Mouse (Mus musculus) brown adipose tissue, adult 24 weeks (tissue): Measurements from ENCODE around the gene Acap1. TPM values are rescaled to one million over a fixed set of nuclear protein-coding genes. Genes with fewer than 3 reads are reported as not detected.
A peak's percentile ranks its signal among the peaks of the same experiment; 100 is the strongest.

ENCODE experiments used
- H3K27ac ChIP-seq: fragments of 200-500 bp; replicated peaks from 2 replicates; pipeline ENCODE4 v1.5.1; 2012; ENCODE audit warnings: low read depth, mild to moderate bottlenecking, low read length
- H3K4me1 ChIP-seq: fragments of 200-500 bp; 2 replicates; pipeline ENCODE4 v1.6.1; 2012; ENCODE audit warnings: low read length, mixed read lengths; ENCODE audit not compliant: control insufficient read depth, insufficient read depth, insufficient read length
- H3K4me3 ChIP-seq: fragments of 200-500 bp; 2 replicates; pipeline ENCODE4 v1.5.1; 2012; ENCODE audit warnings: low read depth, mild to moderate bottlenecking, low read length, moderate library complexity; ENCODE audit not compliant: insufficient read depth
- polyA plus RNA-seq: library from polyadenylated mRNA; stranded (reverse); fragments of >200 nt; gene quantifications from 2 replicates; pipeline ENCODE4 v1.2.4, GENCODE M21; 2012; ENCODE audit not compliant: missing spikeins, insufficient read depth, insufficient read length

Acap1 gene
- polyA plus RNA-seq, 1 experiment: not detected

DNA sequence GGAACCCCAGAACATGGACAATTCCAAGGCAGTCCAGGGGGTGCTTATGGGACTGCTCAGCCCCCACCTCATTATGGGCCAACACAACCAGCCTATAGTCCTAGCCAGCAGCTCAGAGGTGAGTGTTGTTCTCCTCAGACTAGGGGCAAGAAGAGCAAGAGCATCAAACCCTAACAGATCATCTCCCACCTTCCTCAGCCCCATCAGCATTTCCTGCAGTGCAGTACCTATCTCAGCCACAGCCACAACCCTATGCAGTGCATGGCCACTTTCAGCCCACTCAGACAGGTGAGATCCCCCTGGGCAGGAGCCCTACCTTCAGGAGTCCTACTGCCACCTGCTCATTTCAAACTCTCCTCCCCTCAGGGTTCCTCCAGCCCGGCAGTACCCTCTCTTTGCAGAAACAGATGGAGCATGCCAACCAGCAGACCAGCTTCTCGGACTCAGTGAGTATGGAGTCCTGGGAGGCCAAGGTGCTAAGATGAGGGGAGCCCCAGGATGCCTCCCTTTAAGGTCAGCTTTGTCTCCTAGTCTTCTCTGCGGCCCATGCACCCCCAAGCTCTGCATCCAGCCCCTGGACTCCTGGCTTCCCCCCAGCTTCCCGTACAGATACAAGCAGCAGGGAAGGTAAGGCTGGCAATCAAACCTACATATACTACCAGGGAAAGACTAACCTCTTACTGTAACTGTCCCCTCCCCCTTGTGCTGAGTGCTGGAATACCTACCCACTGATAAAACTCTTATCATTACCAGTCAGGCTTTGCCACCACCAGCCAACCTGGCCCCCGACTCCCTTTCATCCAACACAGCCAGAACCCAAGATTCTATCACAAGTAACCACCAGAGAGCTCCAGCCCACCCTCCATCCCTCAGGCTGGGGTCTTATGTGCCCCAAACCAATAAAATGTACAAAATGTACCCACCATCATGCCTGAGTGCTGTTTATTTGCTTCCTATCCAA is 20.6 kb upstream of the Acap1 start:
- Histone ChIP-seq H3K4me1 (peaks cover 3% of the 10 kb centered on the region; the same call in 1 of the 2 replicates), H3K4me3 (peak overlapping the region; percentile 3; the same call in 1 of the 2 replicates), H3K27ac (no peak overlapping the region)

DNA sequence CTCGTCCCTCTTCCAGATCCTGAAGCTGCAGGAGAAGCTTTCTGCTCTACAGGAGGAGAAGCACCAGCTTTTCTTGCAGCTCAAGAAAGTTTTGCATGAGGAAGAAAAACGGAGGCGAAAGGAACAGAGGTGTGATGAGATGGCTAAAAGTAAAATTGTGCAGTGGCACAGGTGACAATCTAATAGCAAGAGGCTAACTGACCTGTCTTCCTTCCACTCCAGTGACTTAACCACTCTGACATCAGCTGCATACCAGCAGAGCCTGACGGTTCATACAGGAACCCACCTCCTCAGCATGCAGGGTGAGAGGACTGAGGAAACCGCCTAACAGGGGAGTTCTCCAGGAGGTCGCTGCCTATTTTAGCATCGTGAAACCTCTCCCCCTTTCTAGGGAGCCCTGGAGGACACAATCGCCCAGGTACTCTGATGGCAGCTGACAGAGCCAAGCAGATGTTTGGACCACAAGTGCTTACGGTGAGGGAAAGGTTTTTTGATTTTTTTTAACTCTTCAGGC is 19.6 kb upstream of the Acap1 start:
- Histone ChIP-seq H3K4me1 (peaks cover 3% of the 10 kb centered on the region; the same call in 1 of the 2 replicates), H3K27ac (no peak overlapping the region), H3K4me3 (peak overlapping the region; percentile 81)

DNA sequence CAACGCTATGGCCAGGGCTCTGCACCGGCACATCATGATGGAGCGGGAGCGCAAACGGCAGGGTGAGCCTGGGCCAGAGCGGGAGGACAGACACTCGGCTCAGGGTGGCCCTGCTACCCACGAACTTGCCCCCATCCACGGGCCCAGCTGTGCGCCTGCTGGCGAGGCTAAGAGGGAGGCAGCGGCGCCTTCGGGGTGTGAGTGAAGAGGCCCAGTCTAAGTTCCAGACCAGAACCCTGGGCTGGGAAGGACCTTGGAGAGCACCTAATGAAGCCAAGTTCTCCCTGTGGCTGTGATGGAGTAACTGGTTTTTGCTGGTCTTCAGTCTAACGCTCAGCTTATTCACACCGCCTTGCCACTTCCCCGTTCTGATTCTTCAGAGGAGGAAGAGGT is 19.0 kb upstream of the Acap1 start:
- Histone ChIP-seq H3K4me3 (peak overlapping the region; percentile 81), H3K4me1 (peaks cover 3% of the 10 kb centered on the region; the same call in 1 of the 2 replicates), H3K27ac (peak overlapping the region; percentile 71)

DNA sequence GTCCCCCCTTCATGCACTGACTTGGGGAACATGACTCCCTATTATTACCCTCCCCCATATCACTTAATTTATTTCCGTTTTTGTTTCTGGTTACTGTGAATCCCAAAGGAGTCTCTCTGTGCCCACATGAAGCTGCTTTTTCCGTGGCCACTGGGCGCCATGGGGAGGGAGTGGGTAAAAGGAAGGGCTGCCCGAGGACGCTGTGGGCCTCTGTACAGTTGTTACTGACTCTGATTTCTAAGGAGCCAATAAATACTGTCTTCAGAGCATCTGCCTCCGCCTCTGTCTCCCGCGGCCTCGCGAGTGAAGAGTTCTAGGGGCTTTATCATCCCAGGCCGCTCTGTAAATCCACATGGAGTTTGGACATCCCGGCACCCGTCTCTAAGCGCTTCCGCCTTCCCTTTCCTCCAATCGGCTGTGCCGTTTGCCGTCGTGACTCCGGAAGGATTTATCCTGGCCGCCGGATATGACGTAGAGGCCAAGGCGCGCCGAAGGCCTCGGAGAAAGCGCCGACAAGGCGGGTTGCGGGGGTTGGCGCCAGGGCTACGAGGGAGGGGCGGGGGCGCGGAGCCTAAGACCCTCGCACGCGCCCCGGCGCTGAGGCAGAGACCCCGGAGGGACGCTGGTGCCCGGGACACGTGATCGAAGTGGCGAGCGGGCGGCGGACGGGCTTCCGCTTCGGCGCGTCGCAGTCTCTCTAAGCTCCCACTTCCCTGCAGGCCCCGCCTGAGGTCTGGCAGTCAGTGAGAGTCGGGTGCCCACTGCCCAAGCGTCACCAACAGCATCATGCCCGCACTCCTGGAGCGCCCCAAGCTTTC is 18.4 kb upstream of the Acap1 start, which contains the start of gene Gps2:
Gene Gps2, plus strand, starts transcription at position 335 of the 818 bp plus-strand sequence.
- Histone ChIP-seq H3K4me3 (peak within 1 kb of the TSS; percentile 81), H3K4me1 (peaks cover 3% of the 10 kb centered on the region; the same call in 1 of the 2 replicates), H3K27ac (peak within 1 kb of the TSS; percentile 71)

DNA sequence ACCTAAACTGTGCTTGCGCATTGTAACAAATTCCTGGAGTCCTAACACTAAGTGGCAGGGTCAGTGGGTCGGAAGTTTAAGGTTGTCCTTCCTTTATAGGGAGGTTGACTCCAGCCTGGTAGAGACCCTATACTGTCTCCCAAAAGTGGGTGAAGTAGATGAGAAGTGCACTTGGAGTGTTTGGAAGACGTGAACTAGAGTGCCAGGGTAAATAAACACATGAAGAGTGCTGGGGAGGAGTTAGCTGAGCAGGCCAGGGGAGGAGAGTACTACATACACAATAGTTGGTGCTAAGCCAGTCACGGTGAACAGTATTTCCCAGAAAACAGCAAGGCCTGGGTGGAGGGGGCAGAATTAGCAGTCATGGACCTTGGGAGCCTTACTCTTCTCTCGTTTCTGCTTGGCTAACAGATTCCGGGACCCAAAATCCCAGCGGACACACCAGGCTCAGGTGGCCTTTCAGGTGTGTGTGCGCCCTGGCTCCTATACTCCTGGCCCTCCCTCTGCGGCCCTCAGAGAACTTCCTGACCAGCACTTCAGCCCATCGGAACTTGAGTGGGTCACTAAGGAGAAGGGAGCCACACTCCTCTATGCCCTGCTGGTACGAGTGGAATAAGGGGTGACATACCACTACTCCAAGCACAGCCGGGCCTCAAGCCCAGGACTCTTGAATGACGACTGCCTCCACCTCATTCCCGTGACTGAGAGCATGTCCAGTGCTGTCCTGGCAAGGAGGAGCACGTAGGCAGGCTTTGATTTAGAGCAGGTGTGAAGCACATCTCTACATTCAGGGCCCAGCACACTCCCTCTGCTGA is 17.6 kb upstream of the Acap1 start:
- peaks cover 3% of the 10 kb centered on the region; the same call in 1 of the 2 replicates for H3K4me1 ChIP-seq
- H3K4me3 ChIP-seq: peak overlapping the region; percentile 81
- no peak overlapping the region for H3K27ac ChIP-seq

DNA sequence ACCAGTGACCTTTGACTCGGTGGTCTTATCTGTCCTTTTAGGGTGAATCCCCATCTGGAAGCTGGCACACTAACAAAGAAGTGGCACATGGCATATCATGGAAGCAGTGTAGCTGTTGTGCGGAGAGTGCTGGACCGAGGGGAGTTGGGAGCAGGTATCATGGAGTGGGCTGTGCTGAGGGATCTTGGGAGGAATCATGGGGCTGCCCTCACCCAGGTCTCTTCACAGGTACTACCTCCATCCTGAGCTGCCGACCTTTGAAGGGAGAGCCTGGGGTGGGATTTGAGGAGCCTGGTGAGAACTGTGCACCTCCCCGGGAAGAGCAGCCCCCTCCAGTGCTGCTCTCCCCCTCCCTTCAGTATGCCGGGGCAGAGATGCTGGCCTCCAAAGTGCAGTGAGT is 16.4 kb upstream of the Acap1 start:
- H3K4me1 ChIP-seq: peaks cover 3% of the 10 kb centered on the region; the same call in 1 of the 2 replicates
- H3K4me3 ChIP-seq: no peak overlapping the region
- H3K27ac ChIP-seq: no peak overlapping the region

DNA sequence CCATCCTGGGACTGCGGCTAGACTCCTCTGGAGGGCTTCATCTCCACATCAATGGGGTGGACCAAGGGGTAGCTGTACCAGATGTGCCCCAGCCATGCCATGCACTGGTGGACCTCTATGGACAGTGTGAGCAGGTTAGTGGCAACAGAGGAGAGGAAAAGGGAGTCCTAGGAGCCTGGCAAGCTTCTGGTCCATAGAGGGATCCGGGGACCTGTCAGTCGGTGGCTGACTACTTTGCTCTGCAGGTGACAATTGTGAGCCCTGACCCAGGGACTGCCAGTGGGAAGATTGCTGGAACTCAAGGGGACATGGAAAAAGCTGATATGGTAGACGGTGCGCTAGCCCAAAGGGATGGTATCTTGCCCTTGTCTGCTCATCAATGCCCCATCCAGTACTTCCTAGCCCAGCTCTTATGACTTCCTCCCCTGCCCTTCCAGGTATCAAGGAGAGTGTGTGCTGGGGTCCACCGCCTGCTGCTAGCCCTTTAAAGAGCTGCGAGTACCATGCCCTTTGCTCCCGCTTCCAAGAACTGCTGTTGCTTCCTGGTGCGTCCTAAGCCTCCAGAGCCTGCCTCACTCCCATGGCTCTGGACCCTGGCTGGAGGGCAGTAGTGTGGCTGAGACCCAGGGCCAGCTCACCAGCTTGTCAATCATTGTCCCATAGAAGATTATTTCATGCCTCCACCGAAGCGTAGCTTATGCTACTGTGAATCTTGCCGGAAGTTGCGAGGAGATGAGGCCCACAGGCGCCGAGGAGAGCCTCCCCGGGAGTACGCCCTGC is 15.6 kb upstream of the Acap1 start:
- no peak overlapping the region for H3K27ac ChIP-seq

DNA sequence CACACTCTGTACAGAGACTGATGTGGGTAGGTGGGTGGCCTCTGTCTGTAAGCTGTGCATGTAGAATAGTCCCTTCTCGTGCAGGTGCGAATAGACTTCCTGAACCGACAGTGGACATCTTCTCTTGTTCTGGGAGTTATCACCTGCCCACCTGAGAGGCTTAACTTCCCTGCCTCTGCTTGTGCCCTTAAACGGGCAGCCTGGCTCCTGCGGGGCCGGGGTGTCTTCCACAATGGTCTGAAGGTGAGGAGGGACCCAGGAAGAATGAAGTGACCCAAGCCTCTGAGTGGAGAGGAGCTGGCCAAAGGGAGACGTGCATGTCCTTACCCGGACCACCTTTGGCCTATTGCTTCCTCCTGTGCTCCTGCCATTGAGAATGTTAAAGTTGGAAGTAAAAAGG is 14.8 kb upstream of the Acap1 start:
- H3K4me3 ChIP-seq: no peak overlapping the region
- H3K4me1 ChIP-seq: peaks cover 3% of the 10 kb centered on the region; the same call in 1 of the 2 replicates
- H3K27ac ChIP-seq: no peak overlapping the region

More for the DNA sequence above, 15.6 kb upstream of the Acap1 start:
- H3K4me3 ChIP-seq: no peak overlapping the region
- peaks cover 3% of the 10 kb centered on the region; the same call in 1 of the 2 replicates for H3K4me1 ChIP-seq

DNA sequence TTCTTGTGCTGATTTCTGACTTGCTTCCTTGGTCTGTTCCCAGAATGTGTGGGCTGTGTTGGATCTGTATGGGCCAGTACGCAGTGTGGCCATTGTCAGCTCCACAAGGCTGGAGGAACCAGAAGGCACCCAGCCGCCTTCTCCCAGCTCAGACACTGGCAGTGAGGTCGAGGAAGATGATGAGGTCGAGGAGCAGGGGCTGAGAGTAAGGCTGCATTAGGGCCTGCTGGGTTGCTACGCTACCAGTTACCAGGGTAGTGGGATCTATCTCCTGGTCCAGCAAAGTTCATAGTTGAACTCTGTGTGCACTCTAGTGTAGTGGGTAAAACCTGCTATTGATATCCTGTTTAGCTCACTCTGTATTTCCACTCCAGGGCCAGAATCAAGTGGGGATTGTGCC is 13.8 kb upstream of the Acap1 start:
- H3K27ac ChIP-seq: no peak overlapping the region

DNA sequence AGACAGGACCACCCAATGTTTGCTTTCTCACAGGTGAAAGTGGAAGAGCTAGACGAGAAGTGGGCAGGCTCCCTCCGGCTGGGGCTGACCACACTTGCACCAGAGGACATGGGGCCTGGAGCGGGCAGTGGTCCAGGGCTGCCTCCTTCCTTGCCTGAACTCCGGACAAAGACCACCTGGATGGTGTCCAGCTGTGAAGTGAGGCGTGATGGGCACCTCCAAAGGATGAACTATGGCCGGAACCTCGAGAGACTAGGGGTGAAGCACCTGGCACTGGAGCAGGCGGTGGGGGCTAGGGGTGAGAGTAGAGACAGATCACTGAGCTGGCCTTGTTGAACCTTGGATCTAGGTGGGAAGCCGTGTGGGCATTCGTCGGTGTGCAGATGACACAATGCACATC is 13.3 kb upstream of the Acap1 start:
- H3K27ac ChIP-seq: no peak overlapping the region
- peaks cover 3% of the 10 kb centered on the region; the same call in 1 of the 2 replicates for H3K4me1 ChIP-seq
- no peak overlapping the region for H3K4me3 ChIP-seq

More for the DNA sequence above, 13.8 kb upstream of the Acap1 start:
- Histone ChIP-seq H3K4me1 (peaks cover 3% of the 10 kb centered on the region; the same call in 1 of the 2 replicates), H3K4me3 (no peak overlapping the region)

DNA sequence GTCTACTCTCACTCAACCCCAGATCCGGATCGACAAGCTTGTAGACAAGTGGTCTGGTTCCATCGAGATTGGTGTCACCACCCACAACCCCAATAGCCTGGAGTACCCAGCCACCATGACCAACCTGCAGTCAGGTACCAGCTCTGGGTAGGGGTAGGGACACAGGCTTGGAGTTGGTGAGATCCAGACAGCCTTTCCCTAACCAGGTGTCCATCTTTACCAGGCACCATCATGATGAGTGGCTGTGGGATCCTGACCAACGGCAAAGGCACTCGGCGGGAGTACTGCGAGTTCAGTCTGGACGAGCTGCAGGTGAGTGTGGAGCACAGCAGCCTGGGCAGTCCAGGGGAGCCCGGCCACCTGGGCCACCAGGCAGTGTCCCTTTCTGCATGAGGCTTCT is 9.0 kb upstream of the Acap1 start:
- Histone ChIP-seq H3K4me3 (no peak overlapping the region), H3K4me1 (peaks cover 8% of the 10 kb centered on the region; the same call in 1 of the 2 replicates), H3K27ac (no peak overlapping the region)

DNA sequence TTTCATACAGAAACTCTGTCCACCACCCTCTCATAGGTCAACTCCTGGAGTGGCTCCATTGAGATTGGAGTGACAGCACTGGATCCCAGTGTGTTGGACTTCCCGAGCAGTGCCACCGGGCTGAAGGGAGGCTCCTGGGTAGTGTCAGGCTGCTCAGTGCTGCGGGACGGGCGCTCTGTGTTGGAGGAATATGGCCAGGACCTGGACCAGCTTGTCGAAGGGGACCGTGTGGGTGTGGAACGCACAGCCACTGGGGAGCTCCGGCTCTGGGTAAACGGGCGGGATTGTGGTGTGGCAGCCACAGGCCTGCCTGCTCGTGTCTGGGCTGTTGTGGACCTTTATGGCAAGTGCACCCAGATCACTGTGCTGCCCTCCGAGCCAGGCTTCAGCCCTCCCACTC is 7.6 kb upstream of the Acap1 start:
- Histone ChIP-seq H3K4me1 (peaks cover 8% of the 10 kb centered on the region; the same call in 1 of the 2 replicates), H3K27ac (no peak overlapping the region), H3K4me3 (no peak overlapping the region)

DNA sequence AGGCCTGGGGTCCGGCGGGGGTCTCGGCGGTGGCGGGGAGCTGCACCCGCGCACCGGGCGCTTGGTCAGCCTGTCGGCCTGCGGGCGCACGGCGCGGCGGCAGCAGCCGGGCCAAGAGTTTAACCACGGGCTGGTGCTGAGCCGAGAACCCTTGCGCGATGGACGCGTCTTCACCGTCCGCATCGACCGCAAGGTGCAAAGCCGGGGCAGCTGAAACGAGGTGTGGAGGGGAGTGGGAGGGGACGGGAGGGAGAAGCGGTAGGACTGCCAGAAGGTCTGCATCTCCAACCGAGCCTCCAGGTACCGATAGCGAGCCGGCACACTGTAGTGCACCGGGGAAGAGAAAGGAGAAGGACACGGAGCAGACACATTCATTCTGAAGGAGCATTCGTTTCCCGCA is 6.7 kb upstream of the Acap1 start:
- peak overlapping the region; percentile 66 for H3K4me3 ChIP-seq
- H3K27ac ChIP-seq: no peak overlapping the region
- H3K4me1 ChIP-seq: peaks cover 8% of the 10 kb centered on the region; the same call in 1 of the 2 replicates
